Mouse (Mus musculus) kidney, embryonic 16.5 days (tissue): ENCODE results near the gene Map4k1. TPM values are rescaled to one million over a fixed set of nuclear protein-coding genes. Genes with fewer than 3 reads are reported as not detected.
A peak's percentile ranks its signal among the peaks of the same experiment; 100 is the strongest.

Source experiments
- ATAC-seq: fragments of 200-750 bp; cut with Nextera tagmentation; 2 replicates; pipeline ENCODE4 v1.8.0; 2017; ENCODE audit warnings: moderate TSS enrichment; ENCODE audit not compliant: low FRiP score, low TSS enrichment
- H3K27ac ChIP-seq: fragments of 300-500 bp; sonication (generic); 2 replicates; pipeline ENCODE4 v1.5.1; 2014; ENCODE audit warnings: low read length
- H3K27me3 ChIP-seq: fragments of 300-500 bp; sonication (generic); 2 replicates; pipeline ENCODE4 v1.6.1; 2014; ENCODE audit warnings: low read length, control low read depth, mixed read lengths; ENCODE audit not compliant: insufficient read depth
- H3K36me3 ChIP-seq: fragments of 300-500 bp; sonication (generic); 2 replicates; pipeline ENCODE4 v1.6.1; 2014; ENCODE audit warnings: low read length, control low read depth, mixed read lengths; ENCODE audit not compliant: insufficient read depth
- H3K4me1 ChIP-seq: fragments of 300-500 bp; sonication (generic); 2 replicates; pipeline ENCODE4 v1.6.1; 2014; ENCODE audit warnings: low read length, control low read depth, mixed read lengths; ENCODE audit not compliant: insufficient read depth
- H3K4me2 ChIP-seq: fragments of 300-500 bp; sonication (generic); replicated peaks from 2 replicates; pipeline ENCODE4 v1.6.1; 2014; ENCODE audit warnings: low read depth, low read length
- H3K4me3 ChIP-seq: fragments of 300-500 bp; sonication (generic); 2 replicates; pipeline ENCODE4 v1.5.1; 2014; ENCODE audit warnings: mild to moderate bottlenecking, low read length
- H3K9ac ChIP-seq: fragments of 300-500 bp; sonication (generic); replicated peaks from 2 replicates; pipeline ENCODE4 v1.6.1; 2014; ENCODE audit warnings: low read length
- H3K9me3 ChIP-seq: fragments of 300-500 bp; sonication (generic); 2 replicates; pipeline ENCODE4 v1.6.1; 2016; ENCODE audit warnings: low read length, control low read depth
- WGBS: fragments of 180-500 bp; shearing (Covaris S2); extraction: QIAGEN DNeasy Blood & Tissue Kit; methylation state at CpG from one replicate; pipeline ENCODE4 v1.1.7; 2014; 5-methylcytosine and 5-hydroxymethylcytosine counted together
- polyA plus RNA-seq: library from polyadenylated mRNA; unstranded; fragments of >200 nt; fragmentation: Nextera tagmentation; extraction: Ambion mirVana; gene quantifications from 2 replicates; pipeline ENCODE4 v1.2.1, GENCODE M21; 2015

The Map4k1 gene
- polyA plus RNA-seq, 1 experiment from 2014 or later, result 9.7 TPM

- Histone ChIP-seq H3K27me3 (peaks cover 32% of the 10 kb centered on the region), H3K36me3 (no peaks in the 10 kb centered on the region), H3K4me1 (peaks cover 4% of the 10 kb centered on the region), H3K9me3 (peaks cover 6% of the 10 kb centered on the region), H3K4me2 (no peak overlapping the region), H3K27ac (no peak overlapping the region), H3K4me3 (no peak overlapping the region), H3K9ac (no peak overlapping the region)
- ATAC-seq, result no peak
- WGBS, result 84% methylated on average over 7 of the region's 7 CpGs
Observed at GRCm38 (mm10) chr7:29016440-29016839, 34.6 kb downstream of the Map4k1 start.

- 87% methylated on average over 7 of the region's 7 CpGs for WGBS
- H3K4me3 ChIP-seq, result no peak overlapping the region
- H3K9ac ChIP-seq, result no peak overlapping the region
- H3K27me3 ChIP-seq, result peaks cover 32% of the 10 kb centered on the region
- no peak overlapping the region for H3K27ac ChIP-seq
- H3K4me1 ChIP-seq, result peaks cover 4% of the 10 kb centered on the region
- peaks cover 6% of the 10 kb centered on the region for H3K9me3 ChIP-seq
- ATAC-seq, result no peak
- H3K4me2 ChIP-seq, result no peak overlapping the region
- H3K36me3 ChIP-seq, result no peaks in the 10 kb centered on the region
Observed at GRCm38 (mm10) chr7:29017222-29017621, 35.4 kb downstream of the Map4k1 start.

GRCm38 (mm10) chr7:29019447-29020220 lies 37.8 kb downstream of the Map4k1 start:
- ATAC-seq, result no peak
- Histone ChIP-seq H3K36me3 (no peaks in the 10 kb centered on the region), H3K27ac (no peak overlapping the region), H3K4me1 (peaks cover 4% of the 10 kb centered on the region), H3K4me2 (peak overlapping the region; percentile 71), H3K27me3 (peaks cover 32% of the 10 kb centered on the region), H3K9me3 (peaks cover 5% of the 10 kb centered on the region), H3K9ac (peak overlapping the region; percentile 46), H3K4me3 (peak overlapping the region; percentile 46)
- WGBS, result 2% methylated on average over 79 of the region's 88 CpGs

- H3K36me3 ChIP-seq, result no peaks in the 10 kb centered on the region
- no peak for ATAC-seq
- no peak overlapping the region for H3K27ac ChIP-seq
- peaks cover 32% of the 10 kb centered on the region for H3K27me3 ChIP-seq
- no peak overlapping the region for H3K4me3 ChIP-seq
- WGBS, result 81% methylated on average over 8 of the region's 8 CpGs
- H3K9ac ChIP-seq, result no peak overlapping the region
- H3K9me3 ChIP-seq, result no peaks in the 10 kb centered on the region
- H3K4me2 ChIP-seq, result no peak overlapping the region
- peaks cover 4% of the 10 kb centered on the region for H3K4me1 ChIP-seq
Observed at GRCm38 (mm10) chr7:29022479-29022878, 40.6 kb downstream of the Map4k1 start.

DNA sequence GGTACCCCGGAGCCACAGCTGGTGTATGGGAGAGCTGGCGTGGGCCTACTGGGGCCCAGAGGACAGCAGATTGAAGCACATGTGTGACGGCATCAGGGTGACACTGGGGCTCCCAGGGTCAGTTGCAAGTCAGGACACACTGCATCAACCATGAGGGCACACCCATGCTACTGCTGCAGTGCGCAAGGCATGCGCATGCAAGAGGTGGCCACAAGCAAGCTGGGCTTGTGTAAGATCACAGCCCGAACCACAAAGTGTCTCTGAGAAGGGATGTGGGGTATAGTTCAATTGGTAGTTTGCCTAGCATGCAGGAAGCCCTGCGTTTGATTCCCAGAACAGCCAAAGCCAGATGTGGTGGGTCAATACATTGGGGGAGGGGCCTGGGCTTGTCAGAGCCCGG lies 41.7 kb downstream of the Map4k1 start:
- peaks cover 26% of the 10 kb centered on the region for H3K27me3 ChIP-seq
- H3K27ac ChIP-seq, result no peak overlapping the region
- no peak for ATAC-seq
- 88% methylated on average over 8 of the region's 8 CpGs for WGBS
- no peaks in the 10 kb centered on the region for H3K36me3 ChIP-seq
- no peak overlapping the region for H3K4me3 ChIP-seq
- no peaks in the 10 kb centered on the region for H3K9me3 ChIP-seq
- no peak overlapping the region for H3K9ac ChIP-seq
- H3K4me2 ChIP-seq, result no peak overlapping the region
- H3K4me1 ChIP-seq, result peaks cover 4% of the 10 kb centered on the region

DNA sequence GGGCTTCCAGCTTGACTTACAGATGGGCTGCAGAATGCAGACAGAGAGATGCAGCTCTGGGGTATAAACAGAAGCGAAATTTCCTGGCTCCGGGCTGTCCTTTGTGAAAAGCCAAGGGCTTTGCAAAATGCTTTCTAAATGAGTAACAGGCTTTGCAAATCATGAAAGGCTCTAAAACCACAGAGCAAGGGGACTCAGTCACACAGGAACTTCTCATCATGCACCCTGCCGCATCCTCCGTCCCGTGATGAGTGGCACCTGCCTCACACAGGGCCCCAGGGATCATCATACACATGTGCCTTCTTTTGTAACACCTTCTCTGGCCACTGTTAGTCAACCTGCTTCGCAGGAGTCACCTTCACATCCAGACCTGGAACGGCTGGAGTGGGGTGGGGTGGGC lies 43.7 kb downstream of the Map4k1 start:
- no peaks in the 10 kb centered on the region for H3K9me3 ChIP-seq
- ATAC-seq, result no peak

DNA sequence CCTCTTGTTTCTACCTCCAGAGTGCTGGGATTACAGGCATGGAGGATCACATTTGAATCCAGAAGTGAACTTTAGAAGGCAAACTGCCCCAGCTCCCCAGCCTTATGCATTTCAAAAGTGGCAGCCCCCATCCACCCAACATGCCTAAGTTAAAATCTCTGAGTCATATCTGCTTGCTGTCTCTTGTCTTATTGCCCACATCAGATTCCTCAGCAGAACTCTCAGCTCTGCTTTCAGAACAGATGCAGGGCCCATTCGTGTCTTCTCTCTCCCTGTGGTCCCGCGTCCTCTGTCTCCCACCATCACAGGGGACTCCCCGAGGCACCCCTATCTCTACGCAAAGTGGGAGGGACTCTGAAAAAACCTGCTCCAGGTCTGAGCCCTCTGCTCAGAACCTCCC lies 44.3 kb downstream of the Map4k1 start:
- 91% methylated on average over 5 of the region's 5 CpGs for WGBS
- Histone ChIP-seq H3K4me3 (no peak overlapping the region), H3K27ac (no peak overlapping the region), H3K27me3 (no peaks in the 10 kb centered on the region), H3K9me3 (no peaks in the 10 kb centered on the region), H3K4me2 (no peak overlapping the region), H3K9ac (no peak overlapping the region), H3K4me1 (no peaks in the 10 kb centered on the region), H3K36me3 (no peaks in the 10 kb centered on the region)
- no peak for ATAC-seq

More for the DNA sequence above, 43.7 kb downstream of the Map4k1 start:
- 80% methylated on average over 7 of the region's 7 CpGs for WGBS
- no peaks in the 10 kb centered on the region for H3K4me1 ChIP-seq
- H3K4me2 ChIP-seq, result no peak overlapping the region
- no peak overlapping the region for H3K9ac ChIP-seq
- H3K36me3 ChIP-seq, result no peaks in the 10 kb centered on the region
- peaks cover 6% of the 10 kb centered on the region for H3K27me3 ChIP-seq
- no peak overlapping the region for H3K27ac ChIP-seq
- no peak overlapping the region for H3K4me3 ChIP-seq

- Histone ChIP-seq H3K27me3 (no peaks in the 10 kb centered on the region), H3K9ac (no peak overlapping the region), H3K27ac (no peak overlapping the region), H3K4me3 (no peak overlapping the region), H3K36me3 (no peaks in the 10 kb centered on the region), H3K4me1 (no peaks in the 10 kb centered on the region), H3K4me2 (no peak overlapping the region), H3K9me3 (no peaks in the 10 kb centered on the region)
- WGBS, result 85% methylated on average over 4 of the region's 4 CpGs
- ATAC-seq, result no peak
Observed at GRCm38 (mm10) chr7:29026811-29027210, 45.0 kb downstream of the Map4k1 start.

GRCm38 (mm10) chr7:29028761-29029160 lies 46.9 kb downstream of the Map4k1 start:
- no peak overlapping the region for H3K4me2 ChIP-seq
- 83% methylated on average over 6 of the region's 6 CpGs for WGBS
- ATAC-seq, result no peak
- no peak overlapping the region for H3K9ac ChIP-seq
- no peaks in the 10 kb centered on the region for H3K27me3 ChIP-seq
- no peaks in the 10 kb centered on the region for H3K36me3 ChIP-seq
- H3K27ac ChIP-seq, result no peak overlapping the region
- H3K4me1 ChIP-seq, result no peaks in the 10 kb centered on the region
- no peak overlapping the region for H3K4me3 ChIP-seq
- H3K9me3 ChIP-seq, result no peaks in the 10 kb centered on the region
